Mouse (Mus musculus) gastrocnemius, adult 2 months (tissue): ENCODE measurements around the gene Hs6st2. TPM values are rescaled to one million over a fixed set of nuclear protein-coding genes. Genes with fewer than 3 reads are reported as not detected.

Experiments
- DNase-seq: peaks from one replicate; pipeline ENCODE4 v3.0.0; 2022
- H3K27ac ChIP-seq: fragments of 200-600 bp; 2 replicates; pipeline ENCODE4 v1.8.1; 2022; ENCODE audit warnings: mild to moderate bottlenecking
- H3K4me3 ChIP-seq: fragments of 200-600 bp; 2 replicates; pipeline ENCODE4 v1.8.1; 2022; ENCODE audit warnings: mild to moderate bottlenecking, moderate library complexity
- CTCF ChIP-seq: fragments of 200-600 bp; IDR thresholded peaks from 2 replicates; pipeline ENCODE4 v1.8.1; 2022; ENCODE audit warnings: antibody characterized with exemption, mild to moderate bottlenecking, moderate library complexity
- intact Hi-C: fragments of 180-260 bp; cut with DNase I; formaldehyde crosslinking; loops from one replicate; pipeline ENCODE4 v1.15.1; 2025
- total RNA-seq, 2 experiments: library from RNA; stranded (reverse); gene quantifications; 2 replicates each; pipeline ENCODE4 v1.2.3; 2021

Hs6st2 gene
- total RNA-seq, 2 experiments from 2014 or later = 1.9 to 2.4 TPM

DNA sequence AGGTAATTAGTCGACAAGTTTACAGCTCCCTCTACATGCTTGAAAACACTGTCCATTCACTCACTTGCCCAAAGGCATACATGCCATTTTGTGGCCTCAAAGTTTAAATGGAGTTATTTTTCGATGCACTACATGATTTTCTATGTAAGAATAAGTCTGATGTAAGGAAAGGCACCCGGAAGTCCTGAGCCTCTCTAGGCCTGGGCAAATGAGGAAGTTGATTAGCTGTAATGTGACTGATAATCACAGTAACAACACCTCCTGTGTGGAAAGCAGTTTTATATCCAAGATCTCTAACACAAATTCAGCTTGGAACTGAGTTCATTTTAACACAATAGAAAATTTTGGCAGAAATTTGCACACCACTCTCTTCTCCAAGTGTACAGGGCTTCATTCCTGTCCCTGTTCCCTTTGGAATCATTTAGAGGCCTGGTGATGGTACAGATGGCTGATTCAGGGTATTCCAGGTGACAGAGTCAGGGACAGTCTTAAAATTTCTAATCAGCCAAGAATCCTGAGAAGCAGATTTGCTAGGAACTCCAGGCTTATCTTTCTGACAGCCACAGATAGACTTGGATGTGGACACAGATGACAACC, 38.9 kb downstream of the Hs6st2 start:
- no peak overlapping the region for H3K4me3 ChIP-seq
- no peak for DNase-seq
- intact Hi-C loops = no loop called here
- H3K27ac ChIP-seq = no peak overlapping the region
- no peak for TF ChIP-seq CTCF

- intact Hi-C loops = no loop called here
- no peak for DNase-seq
- no peak overlapping the region for H3K4me3 ChIP-seq
- TF ChIP-seq CTCF = no peak
- H3K27ac ChIP-seq = no peak overlapping the region
Measured at GRCm38 (mm10) chrX:51635756-51636155, 45.9 kb downstream of the Hs6st2 start.

DNA sequence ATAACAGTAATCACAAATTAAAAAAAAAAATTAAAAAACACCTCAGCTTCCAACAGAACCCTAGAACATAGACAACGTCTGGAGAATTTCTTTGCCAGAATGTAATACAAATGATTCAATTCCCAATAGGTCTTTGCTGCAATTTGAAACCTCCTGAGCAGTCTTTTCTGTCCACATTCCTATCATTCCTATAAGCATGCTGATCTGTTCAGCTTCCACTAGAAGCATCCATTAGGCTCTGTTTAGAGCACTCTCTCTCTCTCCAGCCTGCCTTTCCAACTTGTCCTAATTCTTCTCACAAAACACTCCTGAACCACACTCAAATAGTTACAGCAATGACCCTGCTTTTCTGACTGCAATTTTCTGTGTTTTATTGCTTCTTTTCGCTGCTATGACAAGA, 50.3 kb downstream of the Hs6st2 start:
- intact Hi-C loops = no loop called here
- no peak for TF ChIP-seq CTCF
- DNase-seq = no peak
- Histone ChIP-seq H3K27ac (no peak overlapping the region), H3K4me3 (no peak overlapping the region)

- no peak for DNase-seq
- no peak for TF ChIP-seq CTCF
- no peak overlapping the region for H3K4me3 ChIP-seq
- H3K27ac ChIP-seq = no peak overlapping the region
- intact Hi-C loops = no loop called here
Measured at GRCm38 (mm10) chrX:51614384-51615004, 67.2 kb downstream of the Hs6st2 start.

- no peak for TF ChIP-seq CTCF
- no peak for DNase-seq
- intact Hi-C loops = no loop called here
- Histone ChIP-seq H3K4me3 (no peak overlapping the region), H3K27ac (no peak overlapping the region)
Measured at GRCm38 (mm10) chrX:51610743-51611142, 70.9 kb downstream of the Hs6st2 start.

DNA sequence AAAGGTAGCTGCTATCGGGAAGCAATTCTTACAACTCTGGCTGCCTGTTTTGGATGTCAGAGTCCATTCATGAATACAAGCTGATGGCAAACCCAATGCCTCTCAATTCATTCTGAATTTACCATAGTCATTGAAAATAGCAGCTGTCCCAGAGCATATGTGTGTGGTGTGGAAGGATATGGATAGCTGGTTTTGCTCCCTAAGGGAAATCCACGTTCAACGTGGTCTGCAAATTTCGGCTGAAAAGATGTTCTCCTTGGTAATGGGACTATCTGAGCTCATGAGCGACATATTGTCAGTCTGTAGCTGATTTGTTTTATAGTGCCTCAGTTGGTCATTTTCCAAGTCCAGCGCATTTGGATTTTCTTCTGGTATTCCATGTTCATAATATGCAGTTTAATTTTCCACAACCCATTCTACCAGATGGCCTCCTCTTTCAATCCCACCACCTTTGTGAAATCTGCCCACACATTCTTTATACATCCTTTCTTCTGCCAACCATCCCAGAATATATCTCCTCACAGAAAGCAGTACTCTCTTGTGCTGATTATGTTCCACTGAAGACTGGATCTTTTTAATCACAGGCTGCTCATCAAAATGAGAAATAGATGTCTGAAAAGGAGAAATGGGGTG, 75.3 kb downstream of the Hs6st2 start:
- intact Hi-C loops = no loop called here
- Histone ChIP-seq H3K27ac (no peak overlapping the region), H3K4me3 (no peak overlapping the region)
- TF ChIP-seq CTCF = no peak
- DNase-seq = no peak

- Histone ChIP-seq H3K27ac (no peak overlapping the region), H3K4me3 (no peak overlapping the region)
- intact Hi-C loops = no loop called here
- no peak for DNase-seq
- no peak for TF ChIP-seq CTCF
Measured at GRCm38 (mm10) chrX:51592751-51593150, 88.9 kb downstream of the Hs6st2 start.

GRCm38 (mm10) chrX:51590448-51591010, 91.1 kb downstream of the Hs6st2 start:
- intact Hi-C loops = no loop called here
- DNase-seq = no peak

DNA sequence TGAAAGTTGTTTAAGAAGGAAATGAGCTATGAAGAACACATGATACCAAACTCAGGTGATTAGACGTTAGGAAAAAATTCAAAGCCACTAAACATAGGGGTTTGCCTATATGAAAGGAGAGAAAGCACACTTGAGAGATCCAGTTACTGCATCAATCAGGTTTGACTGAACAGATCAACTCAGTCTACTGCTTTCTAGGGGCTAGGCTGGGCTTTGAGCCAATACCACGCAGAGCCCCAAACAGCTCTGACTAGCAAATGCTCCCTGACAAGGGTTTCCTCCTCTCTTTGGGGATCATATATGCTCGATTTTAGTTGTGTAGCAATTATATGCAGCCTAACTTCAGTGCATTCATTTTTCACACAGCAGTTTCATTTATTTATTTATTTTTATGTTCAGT, 96.2 kb downstream of the Hs6st2 start:
- intact Hi-C loops = no loop called here
- no peak overlapping the region for H3K27ac ChIP-seq
- DNase-seq = no peak
- H3K4me3 ChIP-seq = no peak overlapping the region
- no peak for TF ChIP-seq CTCF

More at GRCm38 (mm10) chrX:51590448-51591010, 91.1 kb downstream of the Hs6st2 start:
- no peak for TF ChIP-seq CTCF
- H3K27ac ChIP-seq = no peak overlapping the region
- no peak overlapping the region for H3K4me3 ChIP-seq

- Histone ChIP-seq H3K4me3 (no peak overlapping the region), H3K27ac (no peak overlapping the region)
- TF ChIP-seq CTCF = no peak
- intact Hi-C loops = no loop called here
- no peak for DNase-seq
Measured at GRCm38 (mm10) chrX:51581704-51582103, 100.0 kb downstream of the Hs6st2 start.

GRCm38 (mm10) chrX:51561880-51562279, 119.8 kb downstream of the Hs6st2 start:
- intact Hi-C loops = no loop called here
- no peak overlapping the region for H3K4me3 ChIP-seq

DNA sequence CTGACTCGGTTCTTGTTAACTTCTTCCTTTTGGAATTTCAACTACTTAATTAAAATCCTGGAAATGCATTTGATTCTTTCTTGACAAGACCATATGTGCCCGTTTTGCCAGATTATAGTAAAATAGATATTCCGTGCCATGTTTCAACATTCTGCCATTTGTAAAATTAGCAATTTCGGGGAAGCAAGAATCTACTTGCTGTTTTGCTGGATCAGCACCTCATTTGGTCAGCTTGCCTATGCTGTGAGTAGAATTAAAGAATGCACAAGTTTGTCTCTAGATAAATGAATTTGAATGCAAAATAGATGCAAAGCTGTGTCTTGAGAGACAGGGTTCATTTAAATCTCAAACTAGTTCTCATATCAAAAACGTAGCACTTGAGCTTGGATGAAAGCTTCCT, 142.0 kb downstream of the Hs6st2 start:
- Histone ChIP-seq H3K4me3 (no peak overlapping the region), H3K27ac (no peak overlapping the region)
- intact Hi-C loops = no loop called here
- no peak for DNase-seq
- no peak for TF ChIP-seq CTCF

More at GRCm38 (mm10) chrX:51561880-51562279, 119.8 kb downstream of the Hs6st2 start:
- DNase-seq = no peak
- no peak for TF ChIP-seq CTCF
- no peak overlapping the region for H3K27ac ChIP-seq

GRCm38 (mm10) chrX:51537082-51537481, 144.6 kb downstream of the Hs6st2 start:
- intact Hi-C loops = no loop called here
- DNase-seq = no peak
- no peak overlapping the region for H3K4me3 ChIP-seq
- TF ChIP-seq CTCF = no peak
- H3K27ac ChIP-seq = no peak overlapping the region
